Mouse (Mus musculus): ENCODE measurements around the gene Focad.

GRCm38 (mm10) chr4:88211200-88211885, 116.9 kb downstream of the Focad start:
- no peak for TF ChIP-seq CTCF (IDR thresholded peaks at IDR 0.05; ENCODE audit: extremely low read depth, insufficient read depth, insufficient read length, insufficient replicate concordance)
- TF ChIP-seq POLR2A (IDR thresholded peaks at IDR 0.05; ENCODE audit: low read depth, low read length): no peak

All from spleen, adult 2 months (tissue).